Mouse (Mus musculus) cerebellum, adult 9-11 months (tissue): ENCODE measurements at regions not wholly inside any gene's neighbourhood (a gene's known extent, or its start where the extent isn't known, plus 50 kb on each side); places are given as distances from the start of the nearest gene placed in this dataset.

Source experiments
- DNase-seq: peaks from one replicate; pipeline ENCODE4 v3.0.0; 2022

DNA sequence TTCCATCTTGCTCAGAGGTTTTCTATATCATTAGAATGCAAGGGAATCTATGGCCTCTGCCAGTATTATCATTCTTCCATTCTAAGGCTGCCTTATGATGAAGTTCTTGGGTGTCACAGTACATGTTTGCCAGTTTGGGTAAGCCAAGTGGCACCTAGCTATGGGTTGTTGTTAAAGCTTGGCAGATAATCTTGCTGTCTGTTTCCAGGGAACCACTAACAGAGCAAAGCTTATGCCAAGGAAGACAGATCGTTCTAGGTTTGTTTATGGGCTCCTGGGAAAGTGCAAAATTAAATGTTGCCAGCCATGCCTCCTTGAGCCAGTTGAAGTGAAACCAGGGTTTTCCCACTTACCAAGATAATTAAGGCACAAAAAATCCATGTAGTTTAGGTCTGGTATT, 292.9 kb upstream of the Cobl start:
- no peak for DNase-seq

DNA sequence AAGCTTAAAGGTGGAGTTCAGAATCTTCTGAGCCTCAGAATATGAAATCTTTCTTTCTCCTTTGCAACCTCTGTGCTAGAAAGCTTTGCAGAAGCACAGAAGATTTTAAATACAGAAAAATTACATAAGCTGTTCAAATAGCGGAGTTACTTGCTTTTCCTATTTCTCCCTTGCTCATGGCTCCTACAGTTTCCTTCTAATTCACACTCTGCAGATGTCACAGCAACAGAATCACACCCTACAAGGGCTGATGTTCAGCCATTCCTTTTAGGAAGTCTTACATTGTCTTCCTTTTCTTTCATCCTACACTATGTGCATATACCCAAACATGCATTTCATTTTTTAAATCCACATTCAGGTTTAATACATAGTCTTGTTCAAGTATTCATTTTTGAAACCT, 285.3 kb upstream of the Cobl start:
- DNase-seq, result no peak

DNA sequence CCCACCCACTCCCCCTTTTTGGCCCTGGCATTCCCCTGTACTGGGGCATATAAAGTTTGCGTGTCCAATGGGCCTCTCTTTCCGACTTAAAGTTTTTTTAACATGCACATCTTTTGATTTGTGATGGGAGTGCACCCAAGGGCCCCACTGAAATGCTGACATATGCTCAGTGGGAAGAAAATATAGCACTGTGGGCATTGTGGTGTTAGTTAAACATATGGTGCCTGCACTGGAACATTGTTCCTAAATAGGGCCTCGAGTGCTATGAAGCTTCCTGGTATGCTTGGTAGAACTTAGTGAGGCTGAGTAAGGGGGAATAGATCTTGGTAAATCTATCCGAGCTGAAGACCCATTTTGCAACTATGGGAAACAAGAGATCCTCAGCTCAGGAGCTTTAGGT, 284.5 kb upstream of the Cobl start:
- no peak for DNase-seq

DNA sequence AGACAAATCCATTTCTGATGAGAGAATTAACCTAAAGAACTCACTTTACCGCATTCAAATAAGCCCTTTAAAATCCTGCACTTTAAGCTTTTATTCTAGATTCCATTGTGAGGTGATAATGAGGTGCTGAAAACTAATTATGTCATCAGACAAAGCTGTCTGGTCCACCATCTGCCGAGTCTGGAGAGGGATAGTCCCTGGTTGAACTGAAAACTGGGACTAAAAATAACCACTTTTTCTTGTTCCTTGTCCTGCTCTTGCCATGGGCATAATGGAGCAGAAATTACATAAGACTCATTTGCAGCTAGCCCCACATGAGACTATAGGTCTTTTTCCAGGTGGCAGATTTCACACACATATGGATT, 277.4 kb upstream of the Cobl start:
- peak; percentile 17 for DNase-seq

- DNase-seq, result no peak
These were observed 276.8 kb upstream of the Cobl start for GRCm38 (mm10) chr11:12741418-12742158.

DNA sequence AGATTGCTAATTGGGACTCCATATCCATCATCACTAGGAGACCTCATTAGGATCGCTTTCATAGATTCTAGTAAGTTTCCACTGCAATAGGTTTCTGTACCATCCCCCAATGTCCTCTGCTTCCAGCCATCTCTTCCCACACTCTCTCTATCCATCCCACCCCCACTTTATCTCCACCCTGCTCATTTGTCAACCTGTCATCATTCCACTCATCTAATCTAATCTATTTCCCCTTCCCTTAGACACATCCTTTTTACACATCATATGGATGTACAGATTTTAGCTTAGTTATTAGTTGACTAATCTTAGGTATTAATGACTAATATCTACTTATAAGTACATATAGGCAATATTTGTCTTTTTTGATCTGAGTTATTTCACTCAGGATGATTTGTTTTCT, 269.5 kb upstream of the Cobl start:
- no peak for DNase-seq

GRCm38 (mm10) chr11:12727293-12727692, 262.5 kb upstream of the Cobl start:
- no peak for DNase-seq

GRCm38 (mm10) chr11:12726492-12726891, 261.7 kb upstream of the Cobl start:
- DNase-seq, result no peak

DNA sequence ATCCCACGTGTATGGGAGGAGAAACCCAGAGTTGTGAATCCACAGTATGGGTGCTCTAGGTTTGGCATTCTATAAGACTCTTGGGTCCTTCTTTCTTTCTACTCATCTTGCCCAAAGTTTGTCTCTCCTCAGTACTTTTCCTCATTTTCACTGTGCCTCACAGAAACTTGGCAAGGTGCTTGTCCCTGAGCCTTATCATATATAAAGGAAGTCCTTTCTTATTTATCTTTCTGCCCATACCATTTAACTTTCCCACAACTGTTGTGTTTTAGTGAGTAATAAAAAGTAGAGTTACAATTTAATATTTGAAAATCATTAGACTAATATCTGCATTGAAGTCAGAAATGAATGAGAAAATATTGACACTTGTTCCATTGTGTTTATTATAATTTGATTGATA, 257.6 kb upstream of the Cobl start:
- no peak for DNase-seq

DNA sequence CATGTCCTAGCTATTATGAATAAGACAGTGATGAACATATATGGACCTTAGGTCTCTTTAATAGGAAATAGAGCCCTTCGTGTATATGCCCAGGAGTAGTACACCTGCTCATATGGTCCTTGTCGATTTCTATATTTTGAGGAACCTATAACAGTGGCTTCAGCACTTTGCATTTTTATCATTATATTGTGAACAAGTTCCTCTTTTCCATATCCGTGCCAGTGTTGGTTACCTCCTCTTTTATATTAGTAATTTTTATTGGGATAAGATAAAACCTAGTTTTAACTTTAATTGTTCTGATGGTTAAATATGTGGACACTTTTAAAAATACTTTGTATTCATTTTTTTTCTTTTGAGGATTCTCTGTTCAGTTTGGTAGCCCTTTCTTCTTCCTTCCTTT, 255.4 kb upstream of the Cobl start:
- no peak for DNase-seq

DNA sequence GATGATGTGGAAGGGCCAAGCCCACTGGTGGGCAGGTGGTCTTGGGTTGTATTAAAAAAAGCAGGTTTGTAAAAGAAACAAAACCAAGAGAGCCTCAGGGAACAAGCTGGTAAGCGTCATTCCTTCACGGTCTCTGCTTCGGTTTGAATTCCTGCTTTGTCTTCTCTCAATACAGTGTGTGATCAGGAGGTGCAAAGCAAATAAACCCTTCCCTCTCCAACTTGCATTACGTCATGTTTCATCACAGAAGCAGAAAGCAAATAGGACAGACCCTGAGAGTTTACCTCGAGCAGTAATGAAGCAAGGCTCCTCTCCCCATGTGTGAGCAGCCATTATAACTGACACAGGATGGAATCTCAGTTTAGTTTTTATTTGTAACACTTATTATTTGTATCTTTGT, 231.6 kb upstream of the Cobl start:
- DNase-seq, result no peak

DNA sequence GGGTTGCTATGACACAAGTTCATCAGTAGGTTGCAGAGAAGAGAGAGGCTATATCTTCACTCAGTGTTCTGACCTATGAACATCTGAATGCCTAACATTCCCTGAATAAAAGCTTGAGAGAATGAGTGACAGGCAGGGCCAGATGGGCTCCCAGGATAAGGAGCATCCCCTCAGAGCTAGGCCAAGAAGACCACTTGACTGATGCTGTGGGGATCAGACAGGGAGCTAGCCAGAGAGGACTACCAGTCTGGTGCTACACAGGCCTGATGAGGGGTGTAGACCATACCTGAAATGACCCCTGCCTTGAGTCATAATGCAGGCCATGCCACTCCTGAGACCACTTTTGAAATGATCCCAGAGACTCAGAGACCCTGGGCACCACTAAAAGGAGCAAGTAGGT, 228.1 kb upstream of the Cobl start:
- DNase-seq, result no peak

GRCm38 (mm10) chr11:12686717-12687116, 222.0 kb upstream of the Cobl start:
- DNase-seq, result no peak

- DNase-seq, result no peak
These were observed 197.2 kb upstream of the Cobl start for GRCm38 (mm10) chr11:12661824-12662443.

- DNase-seq, result no peak
These were observed 194.1 kb upstream of the Cobl start for GRCm38 (mm10) chr11:12658847-12659246.

- DNase-seq, result no peak
These were observed 191.7 kb upstream of the Cobl start for GRCm38 (mm10) chr11:12656450-12656849.
